Mouse (Mus musculus): ENCODE measurements at regions not wholly inside any gene's neighbourhood (a gene's known extent, or its start where the extent isn't known, plus 50 kb on each side); places are given as distances from the start of the nearest gene placed in this dataset.
"Not testable (repeated sequence)": the region's sequence is repeated elsewhere in the genome, so short reads cannot be mapped to it uniquely, and the experiment has no call there.

- CTCF ChIA-PET: no interaction called here
Measured at GRCm38 (mm10) chr14:47920638-47921347, 199.8 kb upstream of the Peli2 start.

- CTCF ChIA-PET: no interaction called here
Measured at GRCm38 (mm10) chr14:47921811-47922277, 198.8 kb upstream of the Peli2 start.

- CTCF ChIA-PET: no interaction called here
Measured at GRCm38 (mm10) chr14:47926416-47926815, 194.2 kb upstream of the Peli2 start.

- CTCF ChIA-PET: no interaction called here
Measured at GRCm38 (mm10) chr14:47935401-47935800, 185.2 kb upstream of the Peli2 start.

GRCm38 (mm10) chr14:47937081-47937651 is 183.5 kb upstream of the Peli2 start:
- CTCF ChIA-PET: no interaction called here

- CTCF ChIA-PET: no interaction called here
Measured at GRCm38 (mm10) chr14:47939781-47940590, 180.6 kb upstream of the Peli2 start.

GRCm38 (mm10) chr14:47942671-47943070 is 178.0 kb upstream of the Peli2 start:
- CTCF ChIA-PET: no interaction called here

- CTCF ChIA-PET: no interaction called here
Measured at GRCm38 (mm10) chr14:47944595-47944994, 176.0 kb upstream of the Peli2 start.

GRCm38 (mm10) chr14:47951041-47951440 is 169.6 kb upstream of the Peli2 start:
- CTCF ChIA-PET: no interaction called here

GRCm38 (mm10) chr14:47958171-47958570 is 162.5 kb upstream of the Peli2 start:
- CTCF ChIA-PET: no interaction called here

GRCm38 (mm10) chr14:47959366-47960280 is 161.0 kb upstream of the Peli2 start:
- CTCF ChIA-PET: no interaction called here

- CTCF ChIA-PET: not testable (repeated sequence)
Measured at GRCm38 (mm10) chr14:47964806-47965205, 155.8 kb upstream of the Peli2 start.

GRCm38 (mm10) chr14:47969871-47970270 is 150.8 kb upstream of the Peli2 start:
- CTCF ChIA-PET: no interaction called here

- CTCF ChIA-PET: not testable (repeated sequence)
Measured at GRCm38 (mm10) chr14:47973161-47973560, 147.5 kb upstream of the Peli2 start.

- CTCF ChIA-PET: no interaction called here
Measured at GRCm38 (mm10) chr14:47982993-47983740, 137.5 kb upstream of the Peli2 start.

GRCm38 (mm10) chr14:47986483-47986882 is 134.1 kb upstream of the Peli2 start:
- CTCF ChIA-PET: no interaction called here

GRCm38 (mm10) chr14:47986941-47987340 is 133.7 kb upstream of the Peli2 start:
- CTCF ChIA-PET: no interaction called here

GRCm38 (mm10) chr14:47987392-47988075 is 133.1 kb upstream of the Peli2 start:
- CTCF ChIA-PET: no interaction called here

GRCm38 (mm10) chr14:47988131-47988530 is 132.5 kb upstream of the Peli2 start:
- CTCF ChIA-PET: no interaction called here

- CTCF ChIA-PET: no interaction called here
Measured at GRCm38 (mm10) chr14:47989315-47989714, 131.3 kb upstream of the Peli2 start.

- CTCF ChIA-PET: no interaction called here
Measured at GRCm38 (mm10) chr14:47990716-47991115, 129.9 kb upstream of the Peli2 start.
